Mouse (Mus musculus) C2C12 (cell line): ENCODE results near the gene Mif4gd. TPM values are rescaled to one million over a fixed set of nuclear protein-coding genes. Genes with fewer than 3 reads are reported as not detected.

Source experiments
- H3K27me3 ChIP-seq: one replicate; pipeline ENCODE4 v1.6.1; 2011; ENCODE audit not compliant: control insufficient read depth, insufficient read depth, insufficient read length
- H3K36me3 ChIP-seq: one replicate; pipeline ENCODE4 v1.6.1; 2011; ENCODE audit not compliant: control insufficient read depth, insufficient read depth
- H3K4me3 ChIP-seq: one replicate; pipeline ENCODE4 v1.5.1; 2011; ENCODE audit warnings: mild to moderate bottlenecking, control low read depth; ENCODE audit not compliant: poor library complexity, insufficient read depth, severe bottlenecking
- H3K79me2 ChIP-seq: one replicate; pipeline ENCODE4 v1.6.1; 2011; ENCODE audit not compliant: control insufficient read depth, insufficient read depth
- H3K79me3 ChIP-seq: one replicate; pipeline ENCODE4 v1.6.1; 2011; ENCODE audit warnings: low read depth, control low read depth
- H3ac ChIP-seq: one replicate; pipeline ENCODE3; 2011; ENCODE audit warnings: low read depth; ENCODE audit not compliant: control insufficient read depth, insufficient read length
- CEBPB ChIP-seq: IDR thresholded peaks from one replicate; pipeline ENCODE4 v1.6.1; 2011; ENCODE audit warnings: low read depth, mild to moderate bottlenecking, control low read depth, moderate library complexity
- CTCF ChIP-seq: IDR thresholded peaks from one replicate; pipeline ENCODE4 v1.5.1; 2011; ENCODE audit not compliant: control insufficient read depth, insufficient read depth, insufficient read length
- FOSL1 ChIP-seq: IDR thresholded peaks from one replicate; pipeline ENCODE4 v1.8.0; 2011; ENCODE audit warnings: mild to moderate bottlenecking, low read length; ENCODE audit not compliant: poor library complexity, insufficient read depth, severe bottlenecking
- MAX ChIP-seq: IDR thresholded peaks from one replicate; pipeline ENCODE4 v1.6.1; 2011; ENCODE audit warnings: mild to moderate bottlenecking, control low read depth
- MYOD1 ChIP-seq: IDR thresholded peaks from one replicate; pipeline ENCODE4 v1.6.1; 2011; ENCODE audit warnings: low read depth; ENCODE audit not compliant: control insufficient read depth, insufficient read length
- MYOG ChIP-seq: IDR thresholded peaks from one replicate; pipeline ENCODE4 v1.6.1; 2011; ENCODE audit not compliant: control insufficient read depth, insufficient read length; ENCODE audit errors: extremely low read depth
- USF1 ChIP-seq: IDR thresholded peaks from one replicate; pipeline ENCODE4 v1.6.1; 2011; ENCODE audit warnings: low read depth, mild to moderate bottlenecking, control low read depth, moderate library complexity
- polyA plus RNA-seq: library from polyadenylated mRNA; unstranded; fragments of >200 nt; fragmentation: generic; extraction: Trizol; gene quantifications from one replicate; pipeline ENCODE4 v1.2.1, GENCODE M21; 2012; ENCODE audit warnings: missing spikeins

The Mif4gd gene
- polyA plus RNA-seq, 1 experiment, result 13.4 TPM

DNA sequence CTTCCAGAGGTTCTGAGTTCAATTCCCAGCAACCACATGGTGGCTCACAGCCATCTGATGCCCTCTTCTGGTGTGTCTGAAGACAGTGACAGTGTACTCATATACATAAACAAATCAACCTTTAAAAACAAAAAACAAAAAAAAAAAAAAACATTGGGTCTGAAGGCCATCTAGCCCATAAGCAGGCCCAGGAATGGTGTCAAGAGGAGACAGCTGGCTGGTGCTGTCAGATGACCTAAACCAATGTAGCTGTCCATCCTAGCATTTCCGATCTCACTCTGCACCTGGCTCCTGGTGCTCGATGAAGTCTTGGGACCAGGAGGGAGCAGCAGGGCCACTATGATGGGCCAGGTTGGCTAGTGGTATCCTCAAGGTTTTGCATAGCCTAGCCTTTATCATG lies 29.9 kb upstream of the Mif4gd start:
- Histone ChIP-seq H3K36me3 (peaks cover 19% of the 10 kb centered on the region), H3K79me3 (no peaks in the 10 kb centered on the region), H3K4me3 (no peak overlapping the region), H3ac (no peak overlapping the region), H3K27me3 (no peaks in the 10 kb centered on the region), H3K79me2 (no peaks in the 10 kb centered on the region)
- TF ChIP-seq MYOD1 (no peak), MYOG (no peak), MAX (no peak), CEBPB (no peak), USF1 (no peak), CTCF (no peak), FOSL1 (no peak)

DNA sequence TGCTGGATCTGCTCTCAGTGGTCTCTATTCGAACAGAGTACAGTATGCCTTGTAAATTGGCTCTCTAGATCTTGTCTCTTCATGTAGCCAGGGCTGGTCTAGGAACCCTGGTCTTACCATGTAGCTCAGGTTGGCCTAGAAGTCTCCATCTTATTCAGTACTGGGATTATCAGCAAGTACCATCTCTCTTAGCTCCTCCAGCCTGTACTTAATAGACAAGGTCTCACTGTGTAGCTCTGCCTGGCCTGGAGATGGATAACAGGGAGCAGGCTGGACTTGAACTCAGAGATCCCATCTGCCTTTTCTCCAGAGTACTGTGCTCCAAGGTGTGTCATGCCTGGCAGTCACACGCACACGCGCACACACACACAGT lies 28.9 kb upstream of the Mif4gd start:
- no peaks in the 10 kb centered on the region for H3K79me3 ChIP-seq
- H3ac ChIP-seq, result no peak overlapping the region
- TF ChIP-seq USF1, result no peak
- TF ChIP-seq MAX, result no peak
- no peak for TF ChIP-seq MYOG
- TF ChIP-seq CTCF, result no peak
- no peaks in the 10 kb centered on the region for H3K79me2 ChIP-seq
- H3K27me3 ChIP-seq, result no peaks in the 10 kb centered on the region
- no peak overlapping the region for H3K4me3 ChIP-seq
- peaks cover 13% of the 10 kb centered on the region for H3K36me3 ChIP-seq

DNA sequence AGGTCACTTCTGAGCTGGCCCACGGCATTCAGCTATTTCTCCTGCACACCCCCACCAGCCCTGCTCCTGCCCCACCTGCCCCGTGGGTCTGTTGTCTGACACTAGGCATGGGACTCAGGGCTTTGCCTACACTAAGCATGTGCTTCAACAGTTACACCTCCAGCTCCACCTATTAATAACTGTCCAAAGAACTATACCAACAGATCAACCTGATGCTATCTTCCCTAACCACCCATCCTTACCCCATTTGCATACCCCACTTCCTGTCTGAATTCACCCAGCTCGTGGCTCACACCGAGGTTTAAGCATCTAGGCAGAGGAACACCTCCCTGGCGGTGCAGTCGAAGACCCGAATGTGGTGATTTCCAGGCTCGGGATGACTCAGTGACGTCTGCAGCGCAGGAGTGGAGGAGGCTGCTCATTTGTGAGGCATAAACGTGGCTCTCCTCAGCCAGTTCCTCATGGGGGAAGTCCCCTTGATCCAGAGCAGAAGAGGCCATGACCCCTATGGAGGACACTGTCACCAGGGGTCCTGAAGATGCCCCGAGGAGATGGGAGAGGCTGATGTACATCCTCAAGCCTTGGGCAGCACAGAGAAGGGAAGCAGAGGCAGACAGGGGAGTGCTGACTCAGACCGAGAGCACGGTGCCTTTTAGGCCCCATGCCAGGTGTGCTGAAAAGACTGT lies 28.4 kb upstream of the Mif4gd start:
- Histone ChIP-seq H3K27me3 (no peaks in the 10 kb centered on the region), H3ac (no peak overlapping the region), H3K79me2 (no peaks in the 10 kb centered on the region), H3K79me3 (no peaks in the 10 kb centered on the region), H3K4me3 (no peak overlapping the region), H3K36me3 (peaks cover 8% of the 10 kb centered on the region)
- TF ChIP-seq MYOD1 (no peak), CTCF (no peak)

DNA sequence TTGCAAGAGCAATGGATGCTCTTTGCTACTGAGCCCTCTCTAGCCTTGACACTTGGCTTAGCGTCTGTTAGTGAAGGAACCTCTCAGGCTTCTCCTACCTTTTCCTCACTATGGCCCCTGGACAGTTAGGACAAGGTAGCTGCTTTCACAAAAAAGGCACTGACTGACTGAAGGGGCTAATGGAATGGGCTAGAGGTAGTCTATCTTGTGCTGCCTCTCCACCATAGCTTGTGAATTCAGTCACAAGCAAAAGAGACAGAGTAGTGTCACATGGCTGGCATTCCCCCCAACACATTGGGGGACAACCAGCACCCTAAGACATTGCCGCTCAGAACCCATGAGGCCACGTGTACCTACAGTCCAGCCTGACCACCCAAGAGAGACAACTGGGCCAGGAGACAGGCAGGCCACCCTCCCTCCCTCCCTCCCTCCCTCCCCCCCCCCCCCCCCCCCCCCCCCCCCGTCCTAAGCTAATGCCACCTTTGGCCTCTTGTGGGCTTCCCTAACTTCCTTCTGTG lies 27.6 kb upstream of the Mif4gd start:
- Histone ChIP-seq H3ac (no peak overlapping the region), H3K27me3 (no peaks in the 10 kb centered on the region), H3K79me2 (no peaks in the 10 kb centered on the region), H3K4me3 (no peak overlapping the region), H3K36me3 (peaks cover 8% of the 10 kb centered on the region), H3K79me3 (no peaks in the 10 kb centered on the region)
- TF ChIP-seq USF1 (no peak), CEBPB (no peak), MYOG (no peak), CTCF (no peak), FOSL1 (no peak), MYOD1 (no peak), MAX (no peak)

DNA sequence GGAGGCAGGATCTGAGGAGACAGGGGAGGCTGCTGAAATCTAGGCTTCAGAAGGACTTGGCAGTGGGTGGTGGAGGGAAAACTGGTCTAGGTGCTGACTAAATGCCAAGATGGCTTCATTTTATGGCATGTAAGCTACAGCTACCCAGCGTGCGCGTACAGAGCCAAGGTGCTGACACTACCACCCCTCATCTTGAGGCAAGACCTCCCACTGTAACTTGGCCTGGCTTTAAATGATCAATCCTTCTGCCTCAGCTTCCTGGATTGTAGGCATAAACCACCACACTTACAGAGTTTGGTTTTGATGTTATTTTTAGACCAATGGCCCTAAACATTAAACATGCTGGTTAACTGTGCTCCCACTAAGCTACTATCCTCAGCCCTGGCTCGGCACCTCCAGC lies 26.8 kb upstream of the Mif4gd start:
- Histone ChIP-seq H3ac (no peak overlapping the region), H3K27me3 (no peaks in the 10 kb centered on the region), H3K36me3 (peaks cover 1% of the 10 kb centered on the region), H3K79me3 (no peaks in the 10 kb centered on the region), H3K4me3 (no peak overlapping the region), H3K79me2 (no peaks in the 10 kb centered on the region)
- TF ChIP-seq CEBPB, result no peak
- no peak for TF ChIP-seq MAX
- TF ChIP-seq CTCF, result no peak
- TF ChIP-seq MYOG, result no peak
- no peak for TF ChIP-seq FOSL1
- no peak for TF ChIP-seq USF1
- TF ChIP-seq MYOD1, result no peak
